Mouse (Mus musculus) brain, embryonic 14.5 days (tissue): ENCODE measurements around the gene Stx5a. TPM values are rescaled to one million over a fixed set of nuclear protein-coding genes. Genes with fewer than 3 reads are reported as not detected.
A peak's percentile ranks its signal among the peaks of the same experiment; 100 is the strongest.

Experiments
- DNase-seq: peaks from one replicate; pipeline ENCODE4 v3.0.0-alpha.2; 2011; ENCODE audit warnings: low read depth
- CTCF ChIP-seq: fragments of 200-500 bp; IDR thresholded peaks from 2 replicates; pipeline ENCODE4 v1.5.1; 2012; ENCODE audit warnings: inconsistent platforms, mild to moderate bottlenecking, moderate library complexity, borderline replicate concordance; ENCODE audit not compliant: insufficient read depth, insufficient read length; ENCODE audit errors: extremely low read depth
- POLR2A ChIP-seq: fragments of 200-500 bp; IDR thresholded peaks from 2 replicates; pipeline ENCODE4 v1.6.1; 2012; ENCODE audit warnings: mild to moderate bottlenecking, inconsistent platforms, borderline replicate concordance; ENCODE audit not compliant: poor library complexity, insufficient read depth, insufficient read length, severe bottlenecking; ENCODE audit errors: extremely low read depth
- polyA plus RNA-seq: library from polyadenylated mRNA; depleted of rRNA; stranded (reverse); fragments of >200 nt; gene quantifications from 2 replicates; pipeline ENCODE4 v1.2.3, GENCODE M21; 2012; rRNA removed

Stx5a gene
- 117 TPM in 2 replicates for polyA plus RNA-seq

- DNase-seq: peak; percentile 99
- TF ChIP-seq POLR2A: peak; percentile 16; the same call in 1 of the 2 replicates
- TF ChIP-seq CTCF: no peak
These were observed at the start of gene Stx5a for GRCm38 (mm10) chr19:8741243-8741869. Gene Stx5a, plus strand, starts transcription at chr19:8741413.

GRCm38 (mm10) chr19:8691871-8692539 lies 49.2 kb upstream of the Stx5a start:
- DNase-seq: peak; percentile 47
- TF ChIP-seq POLR2A: no peak
- no peak for TF ChIP-seq CTCF

GRCm38 (mm10) chr19:8692740-8693139 lies 48.5 kb upstream of the Stx5a start:
- no peak for DNase-seq
- TF ChIP-seq CTCF (no peak), POLR2A (no peak)

GRCm38 (mm10) chr19:8695330-8695729 lies 45.9 kb upstream of the Stx5a start:
- no peak for DNase-seq
- TF ChIP-seq POLR2A (no peak), CTCF (peak; percentile 32; the same call in 1 of the 2 replicates)

- TF ChIP-seq POLR2A (no peak), CTCF (peak; percentile 5; the same call in 1 of the 2 replicates)
- no peak for DNase-seq
These were observed 41.6 kb upstream of the Stx5a start for GRCm38 (mm10) chr19:8699652-8700051.

- no peak for DNase-seq
These were observed 38.8 kb upstream of the Stx5a start for GRCm38 (mm10) chr19:8702458-8702857.

GRCm38 (mm10) chr19:8703571-8703970 lies 37.6 kb upstream of the Stx5a start:
- TF ChIP-seq CTCF: no peak
- TF ChIP-seq POLR2A: no peak
- no peak for DNase-seq

More at GRCm38 (mm10) chr19:8702458-8702857, 38.8 kb upstream of the Stx5a start:
- no peak for TF ChIP-seq POLR2A
- no peak for TF ChIP-seq CTCF

GRCm38 (mm10) chr19:8705026-8705708 lies 36.0 kb upstream of the Stx5a start:
- TF ChIP-seq POLR2A (no peak), CTCF (no peak)
- no peak for DNase-seq

- DNase-seq: no peak
- TF ChIP-seq POLR2A (no peak), CTCF (no peak)
These were observed 35.0 kb upstream of the Stx5a start for GRCm38 (mm10) chr19:8706132-8706667.

GRCm38 (mm10) chr19:8706930-8707329 lies 34.3 kb upstream of the Stx5a start:
- no peak for TF ChIP-seq CTCF
- no peak for TF ChIP-seq POLR2A
- no peak for DNase-seq

- no peak for TF ChIP-seq POLR2A
- no peak for TF ChIP-seq CTCF
- DNase-seq: no peak
These were observed 32.3 kb upstream of the Stx5a start for GRCm38 (mm10) chr19:8708954-8709353.
